Mouse (Mus musculus) heart, postnatal 0 days (tissue): ENCODE data around the gene Zfp646.

Experiments used
- CTCF ChIP-seq: IDR thresholded peaks from 2 replicates; pipeline ENCODE4 v1.5.1; 2016; ENCODE audit warnings: antibody characterized with exemption, control low read depth, low read depth
- EP300 ChIP-seq: IDR thresholded peaks from 2 replicates; pipeline ENCODE4 v1.6.1; 2016; ENCODE audit warnings: antibody characterized with exemption, low read depth

DNA sequence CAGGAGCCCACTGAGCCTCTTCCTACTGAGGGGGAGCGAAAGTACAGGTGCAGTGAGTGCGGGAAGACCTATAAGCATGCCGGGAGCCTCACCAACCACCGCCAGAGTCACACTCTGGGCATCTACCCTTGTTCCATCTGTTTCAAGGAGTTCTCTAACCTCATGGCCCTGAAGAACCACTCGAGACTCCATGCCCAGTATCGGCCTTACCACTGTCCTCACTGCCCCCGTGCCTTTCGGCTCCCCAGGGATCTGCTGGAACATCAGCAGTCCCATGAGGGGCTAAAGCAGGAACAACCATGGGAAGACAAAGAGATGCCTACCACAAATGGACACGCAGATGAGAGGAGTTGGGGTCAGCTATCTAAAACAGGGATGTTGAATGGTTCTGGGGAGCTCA lies 3.3 kb downstream of the Zfp646 start:
- no peak for TF ChIP-seq CTCF
- no peak for TF ChIP-seq EP300
